Mouse (Mus musculus) liver, embryonic 11.5 days (tissue): ENCODE results near the gene Ndufa8. TPM values are rescaled to one million over a fixed set of nuclear protein-coding genes. Genes with fewer than 3 reads are reported as not detected.

ENCODE experiments used
- ATAC-seq: fragments of 200-750 bp; cut with Nextera tagmentation; replicated peaks from 2 replicates; pipeline ENCODE4 v1.8.0; 2017; ENCODE audit warnings: moderate number of reproducible peaks, mild to moderate bottlenecking, moderate TSS enrichment, moderate library complexity; ENCODE audit not compliant: low FRiP score
- DNase-seq: peaks from one replicate; pipeline ENCODE4 v3.0.0-alpha.2; 2017; ENCODE audit warnings: low spot score
- H3K27ac ChIP-seq: fragments of 300-500 bp; sonication (generic); 2 replicates; pipeline ENCODE4 v1.5.1; 2014; ENCODE audit warnings: mild to moderate bottlenecking, low read depth, low read length, control low read depth
- H3K27me3 ChIP-seq: fragments of 300-500 bp; sonication (generic); replicated peaks from 2 replicates; pipeline ENCODE4 v1.6.1; 2014; ENCODE audit warnings: low read length, mixed read lengths; ENCODE audit not compliant: control insufficient read depth, insufficient read depth
- H3K36me3 ChIP-seq: fragments of 300-500 bp; sonication (generic); 2 replicates; pipeline ENCODE4 v1.6.1; 2014; ENCODE audit warnings: mild to moderate bottlenecking, low read length, moderate library complexity, mixed read lengths; ENCODE audit not compliant: control insufficient read depth, insufficient read depth
- H3K4me1 ChIP-seq: fragments of 300-500 bp; sonication (generic); replicated peaks from 2 replicates; pipeline ENCODE4 v1.6.1; 2014; ENCODE audit warnings: low read length, mixed read lengths; ENCODE audit not compliant: control insufficient read depth, insufficient read depth
- H3K4me2 ChIP-seq: fragments of 300-500 bp; sonication (generic); 2 replicates; pipeline ENCODE4 v1.6.1; 2014; ENCODE audit warnings: mild to moderate bottlenecking, control low read depth, moderate library complexity
- H3K4me3 ChIP-seq: fragments of 300-500 bp; sonication (generic); 2 replicates; pipeline ENCODE4 v1.5.1; 2014; ENCODE audit warnings: low read depth, low read length, control low read depth
- H3K9ac ChIP-seq: fragments of 300-500 bp; sonication (generic); 2 replicates; pipeline ENCODE4 v1.6.1; 2014; ENCODE audit warnings: low read depth, low read length, control low read depth
- H3K9me3 ChIP-seq: fragments of 300-500 bp; sonication (generic); 2 replicates; pipeline ENCODE4 v1.6.1; 2016; ENCODE audit warnings: low read length, inconsistent platforms, mixed read lengths; ENCODE audit not compliant: control insufficient read depth
- WGBS: fragments of 180-500 bp; shearing (Covaris S2); extraction: QIAGEN DNeasy Blood & Tissue Kit; methylation state at CpG from one replicate; pipeline ENCODE4 v1.1.7; 2014; 5-methylcytosine and 5-hydroxymethylcytosine counted together
- polyA plus RNA-seq: library from polyadenylated mRNA; unstranded; fragments of >200 nt; fragmentation: Nextera tagmentation; extraction: Ambion mirVana; gene quantifications from 2 replicates; pipeline ENCODE4 v1.2.1, GENCODE M21; 2014

Gene Ndufa8
- polyA plus RNA-seq, 1 experiment from 2014 or later = 269 TPM

DNA sequence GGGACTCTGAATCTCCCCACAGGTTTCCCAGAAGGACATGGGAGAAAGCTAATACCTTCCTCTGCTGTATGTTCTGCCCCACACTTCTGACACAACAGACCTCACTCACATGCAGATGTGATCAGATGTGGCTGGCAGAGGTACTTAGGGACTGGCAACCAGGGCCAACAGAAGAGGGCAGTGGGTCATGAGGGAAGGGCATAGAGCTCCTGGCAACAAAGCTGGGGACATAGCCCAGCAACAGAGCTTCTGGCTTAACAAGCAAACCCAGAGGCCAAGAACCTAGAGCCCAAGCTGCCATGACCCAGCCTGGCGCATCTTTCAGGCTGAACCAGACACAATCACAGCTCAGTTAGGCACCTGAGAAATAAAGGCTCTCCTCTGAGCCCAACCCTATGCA, 35.8 kb upstream of the Ndufa8 start:
- 63% methylated on average over 1 of the region's 1 CpGs for WGBS
- peaks cover 39% of the 10 kb centered on the region for H3K27me3 ChIP-seq

GRCm38 (mm10) chr2:36082802-36083580, 33.8 kb upstream of the Ndufa8 start:
- ATAC-seq = no peak
- Histone ChIP-seq H3K9ac (no peak overlapping the region), H3K4me2 (no peak overlapping the region), H3K27me3 (peaks cover 19% of the 10 kb centered on the region), H3K27ac (no peak overlapping the region), H3K4me1 (no peaks in the 10 kb centered on the region), H3K4me3 (no peak overlapping the region), H3K36me3 (no peaks in the 10 kb centered on the region), H3K9me3 (no peaks in the 10 kb centered on the region)
- DNase-seq = no peak
- 76% methylated on average over 9 of the region's 9 CpGs for WGBS

More for the DNA sequence above, 35.8 kb upstream of the Ndufa8 start:
- Histone ChIP-seq H3K4me2 (no peak overlapping the region), H3K27ac (no peak overlapping the region), H3K36me3 (no peaks in the 10 kb centered on the region), H3K9me3 (no peaks in the 10 kb centered on the region), H3K9ac (no peak overlapping the region), H3K4me3 (no peak overlapping the region), H3K4me1 (no peaks in the 10 kb centered on the region)
- DNase-seq (no peak), ATAC-seq (no peak)

DNA sequence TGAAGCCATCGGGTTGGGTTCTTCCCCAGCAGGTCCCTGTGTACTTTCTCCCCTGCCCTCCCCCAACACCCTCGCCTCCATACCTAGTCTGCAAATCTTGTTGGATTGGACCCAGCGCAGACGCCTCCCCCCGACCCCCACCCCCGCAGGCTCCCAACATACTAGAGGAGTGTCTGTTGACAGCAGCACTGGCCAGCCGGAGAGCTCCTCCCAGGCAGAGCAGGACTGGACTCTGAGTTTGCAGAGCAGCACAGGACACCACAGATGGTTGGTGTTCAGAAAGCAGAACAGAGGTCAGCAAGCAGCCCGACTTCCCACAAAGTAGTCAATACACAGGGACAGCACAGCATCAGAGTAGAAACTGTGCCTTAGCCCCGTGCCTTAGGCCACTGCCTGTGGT, 32.2 kb upstream of the Ndufa8 start:
- no peak overlapping the region for H3K4me3 ChIP-seq
- H3K27ac ChIP-seq = no peak overlapping the region
- 27% methylated on average over 9 of the region's 9 CpGs for whole genome bisulfite sequencing
- no peaks in the 10 kb centered on the region for H3K36me3 ChIP-seq
- ATAC-seq (peak; percentile 83), DNase-seq (no peak)
- H3K27me3 ChIP-seq = peaks cover 4% of the 10 kb centered on the region
- H3K9ac ChIP-seq = no peak overlapping the region
- H3K4me1 ChIP-seq = no peaks in the 10 kb centered on the region
- peak overlapping the region; percentile 8; the same call in 1 of the 2 replicates for H3K4me2 ChIP-seq
- H3K9me3 ChIP-seq = no peaks in the 10 kb centered on the region

DNA sequence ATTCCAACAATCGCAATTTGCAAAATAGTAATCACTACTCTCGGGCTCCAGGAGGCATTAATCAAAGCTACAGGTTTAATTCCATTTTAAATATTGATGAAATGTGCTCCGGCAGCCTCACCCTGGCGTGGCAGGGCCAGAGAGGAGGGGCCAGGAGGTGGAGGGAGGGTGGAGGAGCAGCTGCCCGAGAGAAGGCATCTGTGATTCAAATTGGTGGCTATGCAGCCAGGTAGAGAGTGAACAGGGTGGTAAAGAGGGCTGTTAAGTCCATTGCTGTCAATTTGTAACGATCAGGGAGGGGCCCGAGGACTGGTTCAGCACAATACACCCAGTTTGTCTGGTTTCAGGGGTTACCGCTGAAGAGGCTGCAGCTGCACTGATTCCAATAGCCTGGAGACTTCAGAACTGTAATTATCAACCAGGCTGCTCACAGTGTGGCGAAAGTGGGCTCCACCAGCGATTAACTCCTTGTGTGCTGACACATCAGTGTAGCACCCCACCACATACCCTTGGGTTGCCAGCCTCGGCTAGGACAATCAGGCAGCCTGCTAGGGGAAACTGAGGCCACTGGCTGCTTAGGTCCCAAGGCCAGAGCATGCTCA, 28.1 kb upstream of the Ndufa8 start:
- no peaks in the 10 kb centered on the region for H3K27me3 ChIP-seq
- no peak overlapping the region for H3K4me2 ChIP-seq
- no peak overlapping the region for H3K9ac ChIP-seq
- no peaks in the 10 kb centered on the region for H3K4me1 ChIP-seq
- WGBS = 27% methylated on average over 11 of the region's 11 CpGs
- ATAC-seq = no peak
- no peaks in the 10 kb centered on the region for H3K36me3 ChIP-seq
- H3K27ac ChIP-seq = no peak overlapping the region
- no peak overlapping the region for H3K4me3 ChIP-seq
- no peak for DNase-seq
- H3K9me3 ChIP-seq = no peaks in the 10 kb centered on the region

GRCm38 (mm10) chr2:36075210-36075609, 26.0 kb upstream of the Ndufa8 start:
- no peaks in the 10 kb centered on the region for H3K36me3 ChIP-seq
- DNase-seq (no peak), ATAC-seq (no peak)
- no peak overlapping the region for H3K4me3 ChIP-seq
- H3K9ac ChIP-seq = no peak overlapping the region
- H3K4me2 ChIP-seq = no peak overlapping the region
- no peaks in the 10 kb centered on the region for H3K27me3 ChIP-seq
- no peaks in the 10 kb centered on the region for H3K4me1 ChIP-seq
- WGBS = 76% methylated on average over 5 of the region's 5 CpGs
- no peaks in the 10 kb centered on the region for H3K9me3 ChIP-seq
- no peak overlapping the region for H3K27ac ChIP-seq

- H3K36me3 ChIP-seq = no peaks in the 10 kb centered on the region
- H3K9me3 ChIP-seq = no peaks in the 10 kb centered on the region
- H3K4me3 ChIP-seq = no peak overlapping the region
- DNase-seq (no peak), ATAC-seq (no peak)
- H3K27ac ChIP-seq = no peak overlapping the region
- H3K27me3 ChIP-seq = no peaks in the 10 kb centered on the region
- WGBS = 48% methylated on average over 3 of the region's 3 CpGs
- no peaks in the 10 kb centered on the region for H3K4me1 ChIP-seq
- no peak overlapping the region for H3K9ac ChIP-seq
- no peak overlapping the region for H3K4me2 ChIP-seq
Measured at GRCm38 (mm10) chr2:36073781-36074180, 24.6 kb upstream of the Ndufa8 start.

- ATAC-seq (no peak), DNase-seq (no peak)
- Histone ChIP-seq H3K4me1 (no peaks in the 10 kb centered on the region), H3K4me3 (no peak overlapping the region), H3K27ac (no peak overlapping the region), H3K4me2 (no peak overlapping the region), H3K9me3 (no peaks in the 10 kb centered on the region), H3K9ac (no peak overlapping the region), H3K27me3 (no peaks in the 10 kb centered on the region), H3K36me3 (no peaks in the 10 kb centered on the region)
- 69% methylated on average over 8 of the region's 8 CpGs for WGBS
Measured at GRCm38 (mm10) chr2:36071660-36072305, 22.6 kb upstream of the Ndufa8 start.

- H3K4me1 ChIP-seq = no peaks in the 10 kb centered on the region
- H3K9ac ChIP-seq = no peak overlapping the region
- H3K4me3 ChIP-seq = no peak overlapping the region
- H3K27ac ChIP-seq = no peak overlapping the region
- WGBS = 79% methylated on average over 9 of the region's 9 CpGs
- no peak overlapping the region for H3K4me2 ChIP-seq
- no peaks in the 10 kb centered on the region for H3K9me3 ChIP-seq
- H3K27me3 ChIP-seq = no peaks in the 10 kb centered on the region
- H3K36me3 ChIP-seq = no peaks in the 10 kb centered on the region
- DNase-seq (no peak), ATAC-seq (no peak)
Measured at GRCm38 (mm10) chr2:36067132-36067531, 17.9 kb upstream of the Ndufa8 start.
